Mouse (Mus musculus) bone marrow, adult 2 months (tissue): ENCODE measurements at regions not wholly inside any gene's neighbourhood (a gene's known extent, or its start where the extent isn't known, plus 50 kb on each side); places are given as distances from the start of the nearest gene placed in this dataset.

ENCODE experiments used
- CTCF ChIP-seq: fragments of 200-500 bp; IDR thresholded peaks from 2 replicates; pipeline ENCODE4 v1.5.1; 2011; ENCODE audit warnings: low read length, control low read depth; ENCODE audit not compliant: control insufficient read depth, insufficient read depth
- POLR2A ChIP-seq: fragments of 200-500 bp; IDR thresholded peaks from 2 replicates; pipeline ENCODE4 v1.6.1; 2011; ENCODE audit warnings: low read depth, mild to moderate bottlenecking, control low read depth, low read length, borderline replicate concordance; ENCODE audit not compliant: control insufficient read depth

GRCm38 (mm10) chr6:82855401-82855800 is 81.1 kb upstream of the Hk2 start:
- TF ChIP-seq CTCF (no peak), POLR2A (no peak)
